Mouse (Mus musculus) megakaryocyte, embryonic 14.5 days (primary cell): ENCODE results near the gene Abhd14b.

Source experiments
- FLI1 ChIP-seq: IDR thresholded peaks from 2 replicates; pipeline ENCODE4 v1.6.1; 2012; ENCODE audit warnings: low read length, inconsistent platforms, mixed read lengths
- GATA1 ChIP-seq: IDR thresholded peaks from 3 replicates; pipeline ENCODE4 v1.6.1; 2012; ENCODE audit warnings: mixed read lengths, low read length, inconsistent platforms, borderline replicate concordance

- no peak for TF ChIP-seq GATA1
- no peak for TF ChIP-seq FLI1
Measured at GRCm38 (mm10) chr9:106483606-106484005, 36.3 kb downstream of the Abhd14b start.
